Mouse (Mus musculus): ENCODE data around the gene Olfr1261. TPM values are rescaled to one million over a fixed set of nuclear protein-coding genes. Genes with fewer than 3 reads are reported as not detected.

Gene Olfr1261
- polyA plus RNA-seq, 1 experiment from 2014 or later, result not detected

Other genes starting within 250 kb of the Olfr1261 start
- not detected in 2 replicates for gene Olfr1253, start 234.1 kb upstream of the Olfr1261 start, polyA plus RNA-seq (2014; fragmentation: Nextera tagmentation; extraction: Ambion mirVana)
- gene Olfr1254, start 197.6 kb upstream of the Olfr1261 start, polyA plus RNA-seq (2014; fragmentation: Nextera tagmentation; extraction: Ambion mirVana), result not detected in 2 replicates
- gene Olfr1255, start 179.2 kb upstream of the Olfr1261 start, polyA plus RNA-seq (2014; fragmentation: Nextera tagmentation; extraction: Ambion mirVana), result not detected in 2 replicates
- not detected in 2 replicates for gene Olfr1256, start 149.7 kb upstream of the Olfr1261 start, polyA plus RNA-seq (2014; fragmentation: Nextera tagmentation; extraction: Ambion mirVana)
- gene Olfr48, start 143.0 kb upstream of the Olfr1261 start, polyA plus RNA-seq (2014; fragmentation: Nextera tagmentation; extraction: Ambion mirVana), result not detected in 2 replicates
- gene Olfr1257, start 112.8 kb upstream of the Olfr1261 start, polyA plus RNA-seq (2014; fragmentation: Nextera tagmentation; extraction: Ambion mirVana), result not detected in 2 replicates
- not detected in 2 replicates for gene Olfr1258, start 63.9 kb upstream of the Olfr1261 start, polyA plus RNA-seq (2014; fragmentation: Nextera tagmentation; extraction: Ambion mirVana)
- not detected in 2 replicates for gene Olfr1259, start 42.6 kb upstream of the Olfr1261 start, polyA plus RNA-seq (2014; fragmentation: Nextera tagmentation; extraction: Ambion mirVana)
- gene Olfr1260, start 16.9 kb upstream of the Olfr1261 start, polyA plus RNA-seq (2014; fragmentation: Nextera tagmentation; extraction: Ambion mirVana), result not detected in 2 replicates
- gene Olfr1262, start 8.9 kb downstream of the Olfr1261 start, polyA plus RNA-seq (2014; fragmentation: Nextera tagmentation; extraction: Ambion mirVana), result not detected in 2 replicates
- not detected in 2 replicates for gene Olfr1263, start 20.9 kb downstream of the Olfr1261 start, polyA plus RNA-seq (2014; fragmentation: Nextera tagmentation; extraction: Ambion mirVana)
- gene Olfr1264, start 34.4 kb downstream of the Olfr1261 start, polyA plus RNA-seq (2014; fragmentation: Nextera tagmentation; extraction: Ambion mirVana), result not detected in 2 replicates
- not detected in 2 replicates for gene Olfr1265, start 44.1 kb downstream of the Olfr1261 start, polyA plus RNA-seq (2014; fragmentation: Nextera tagmentation; extraction: Ambion mirVana)
- not detected in 2 replicates for gene Olfr140, start 72.4 kb downstream of the Olfr1261 start, polyA plus RNA-seq (2014; fragmentation: Nextera tagmentation; extraction: Ambion mirVana)
- not detected in 2 replicates for gene Olfr1269, start 130.2 kb downstream of the Olfr1261 start, polyA plus RNA-seq (2014; fragmentation: Nextera tagmentation; extraction: Ambion mirVana)
- not detected in 2 replicates for gene Olfr32, start 151.1 kb downstream of the Olfr1261 start, polyA plus RNA-seq (2014; fragmentation: Nextera tagmentation; extraction: Ambion mirVana)
- gene Olfr1270, start 161.9 kb downstream of the Olfr1261 start, polyA plus RNA-seq (2014; fragmentation: Nextera tagmentation; extraction: Ambion mirVana), result not detected in 2 replicates
- gene Olfr1506, start 233.3 kb downstream of the Olfr1261 start, polyA plus RNA-seq (2014; fragmentation: Nextera tagmentation; extraction: Ambion mirVana), result not detected in 2 replicates

Measured in liver, embryonic 11.5 days (tissue).